16 mouse cellular contexts compared by ENCODE assay signal in genomic region chr6:61311324-61312091, GRCm38 (mm10).
A peak's percentile ranks its signal among the peaks of the same experiment; 100 is the strongest.
DNase-seq lines count a peak whose midpoint lies in the region; ATAC-seq and TF ChIP-seq lines count a peak whose summit lies in the region.
"Had no signal": no experiment of that assay in that cellular context is flagged by ENCODE, and none has a peak within 500 bp of the region (broad histone marks: within the 10 kb centered on the region; RNA-seq: fewer than 3 reads in every experiment).

No protein-coding gene starts in this region.

- H3K36me3 ChIP-seq in hindbrain, postnatal 0 days (ENCODE audit: insufficient read depth, low read length), result peaks cover 10% of the 10 kb centered on the region; the same call in 1 of the 2 replicates
- H3K36me3 ChIP-seq in hindbrain, embryonic 11.5 days (ENCODE audit: control insufficient read depth, insufficient read depth, low read length), result no peaks in the 10 kb centered on the region
- H3K36me3 ChIP-seq in midbrain, postnatal 0 days (ENCODE audit: insufficient read depth, low read length), result no peaks in the 10 kb centered on the region
- peaks cover 10% of the 10 kb centered on the region for H3K36me3 ChIP-seq in midbrain, embryonic 13.5 days
- no peaks in the 10 kb centered on the region for H3K36me3 ChIP-seq in stomach, postnatal 0 days (ENCODE audit: control insufficient read depth, insufficient read depth, low read length)

- H3K4me2 ChIP-seq in hindbrain, postnatal 0 days (ENCODE audit: low read depth, low read length), result no peak overlapping the region
- H3K4me2 ChIP-seq in hindbrain, embryonic 11.5 days (replicated peaks; ENCODE audit: low read depth, low read length), result no peak overlapping the region
- no peak overlapping the region for H3K4me2 ChIP-seq in midbrain, postnatal 0 days (ENCODE audit: low read depth, low read length, poor library complexity, severe bottlenecking)
- no peak overlapping the region for H3K4me2 ChIP-seq in midbrain, embryonic 13.5 days (replicated peaks)
- H3K4me2 ChIP-seq in stomach, postnatal 0 days (replicated peaks; ENCODE audit: low read depth), result no peak overlapping the region
- H3K4me2 ChIP-seq: heart, embryonic 11.5 days; hindbrain, embryonic 12.5 days; limb, embryonic 12.5 days; midbrain, embryonic 12.5 days had no signal

- no peak for ATAC-seq in hindbrain, postnatal 0 days
- ATAC-seq in hindbrain, embryonic 11.5 days (ENCODE audit: low FRiP score), result no peak
- no peak for ATAC-seq in midbrain, postnatal 0 days (ENCODE audit: low FRiP score)
- ATAC-seq in midbrain, embryonic 13.5 days, result no peak
- no peak for ATAC-seq in stomach, postnatal 0 days (ENCODE audit: low FRiP score, low TSS enrichment)

- H3K27ac ChIP-seq in hindbrain, postnatal 0 days, result no peak overlapping the region
- H3K27ac ChIP-seq in hindbrain, embryonic 11.5 days (ENCODE audit: low read depth, low read length), result no peak overlapping the region
- H3K27ac ChIP-seq in midbrain, postnatal 0 days (ENCODE audit: low read depth, low read length), result no peak overlapping the region
- H3K27ac ChIP-seq in midbrain, embryonic 13.5 days, result no peak overlapping the region
- H3K27ac ChIP-seq in stomach, postnatal 0 days (replicated peaks), result no peak overlapping the region
- H3K27ac ChIP-seq: hindbrain, embryonic 12.5 days; limb, embryonic 12.5 days; midbrain, embryonic 12.5 days had no signal

- peak; percentile 35 for TF ChIP-seq CTCF in hindbrain, postnatal 0 days (IDR thresholded peaks at IDR 0.05; ENCODE audit: low read depth)
- TF ChIP-seq CTCF in midbrain, postnatal 0 days (IDR thresholded peaks at IDR 0.05), result peak; percentile 38
- peak; percentile 24; the same call in 1 of the 2 replicates for TF ChIP-seq CTCF in brain, embryonic 14.5 days (IDR thresholded peaks at IDR 0.05; ENCODE audit: borderline replicate concordance, extremely low read depth, insufficient read depth, insufficient read length)
- TF ChIP-seq CTCF in stomach, postnatal 0 days (IDR thresholded peaks at IDR 0.05; ENCODE audit: low read depth), result peak; percentile 39

- no peaks in the 10 kb centered on the region for H3K27me3 ChIP-seq in hindbrain, postnatal 0 days (ENCODE audit: insufficient read depth, low read length)
- H3K27me3 ChIP-seq in hindbrain, embryonic 11.5 days (ENCODE audit: control insufficient read depth, insufficient read depth, low read length), result no peaks in the 10 kb centered on the region
- no peaks in the 10 kb centered on the region for H3K27me3 ChIP-seq in midbrain, postnatal 0 days (ENCODE audit: insufficient read depth, low read length)
- no peaks in the 10 kb centered on the region for H3K27me3 ChIP-seq in midbrain, embryonic 13.5 days
- H3K27me3 ChIP-seq in stomach, postnatal 0 days (ENCODE audit: control insufficient read depth, insufficient read depth, low read length), result no peaks in the 10 kb centered on the region
- H3K27me3 ChIP-seq: hindbrain, embryonic 12.5 days; limb, embryonic 12.5 days; midbrain, embryonic 12.5 days had no signal

- no peak for DNase-seq in hindbrain, postnatal 0 days (ENCODE audit: low spot score)
- DNase-seq in hindbrain, embryonic 11.5 days (ENCODE audit: low spot score), result no peak
- no peak for DNase-seq in midbrain, postnatal 0 days (ENCODE audit: low spot score)
- no peak for DNase-seq in brain, embryonic 14.5 days (ENCODE audit: low read depth)
- DNase-seq in stomach, postnatal 0 days (ENCODE audit: low spot score), result no peak
- DNase-seq in cerebellum, adult 8-10 months, result no peak
- DNase-seq in ovary, postnatal 10 days (ENCODE audit: low spot score), result no peak
- DNase-seq: cerebellum, adult 18-20 months; layer of hippocampus, postnatal 36 days; spleen, adult 18-20 months; thymus, adult 2 months had no signal

- TF ChIP-seq EP300 in stomach, postnatal 0 days (optimal IDR thresholded peaks at IDR 0.05), result no peak

- H3K4me3 ChIP-seq in hindbrain, postnatal 0 days (ENCODE audit: low read length), result no peak overlapping the region
- no peak overlapping the region for H3K4me3 ChIP-seq in hindbrain, embryonic 11.5 days (ENCODE audit: low read depth, low read length)
- no peak overlapping the region for H3K4me3 ChIP-seq in midbrain, postnatal 0 days (ENCODE audit: low read depth, low read length)
- H3K4me3 ChIP-seq in midbrain, embryonic 13.5 days (replicated peaks), result no peak overlapping the region
- H3K4me3 ChIP-seq in stomach, postnatal 0 days (ENCODE audit: low read depth, low read length), result no peak overlapping the region
- H3K4me3 ChIP-seq: hindbrain, embryonic 12.5 days; limb, embryonic 12.5 days; midbrain, embryonic 12.5 days had no signal

- no peak overlapping the region for H3K9ac ChIP-seq in hindbrain, postnatal 0 days (replicated peaks; ENCODE audit: low read length)
- no peak overlapping the region for H3K9ac ChIP-seq in hindbrain, embryonic 11.5 days (ENCODE audit: low read depth, low read length)
- no peak overlapping the region for H3K9ac ChIP-seq in midbrain, postnatal 0 days (replicated peaks; ENCODE audit: low read length, poor library complexity, severe bottlenecking)
- H3K9ac ChIP-seq in midbrain, embryonic 13.5 days (replicated peaks), result no peak overlapping the region
- no peak overlapping the region for H3K9ac ChIP-seq in stomach, postnatal 0 days (ENCODE audit: low read length)
- H3K9ac ChIP-seq: hindbrain, embryonic 12.5 days; limb, embryonic 12.5 days; midbrain, embryonic 12.5 days had no signal

- WGBS in hindbrain, postnatal 0 days, result 86% methylated on average over 18 of the region's 18 CpGs
- WGBS in hindbrain, embryonic 11.5 days, result 83% methylated on average over 18 of the region's 18 CpGs
- 90% methylated on average over 18 of the region's 18 CpGs for WGBS in midbrain, postnatal 0 days
- WGBS in midbrain, embryonic 13.5 days, result 87% methylated on average over 18 of the region's 18 CpGs
- 86% methylated on average over 18 of the region's 18 CpGs for WGBS in stomach, postnatal 0 days

- H3K9me3 ChIP-seq in hindbrain, postnatal 0 days (ENCODE audit: low read length), result no peaks in the 10 kb centered on the region
- no peaks in the 10 kb centered on the region for H3K9me3 ChIP-seq in hindbrain, embryonic 11.5 days (ENCODE audit: control insufficient read depth, low read length)
- no peaks in the 10 kb centered on the region for H3K9me3 ChIP-seq in midbrain, postnatal 0 days (ENCODE audit: low read length)
- no peaks in the 10 kb centered on the region for H3K9me3 ChIP-seq in midbrain, embryonic 13.5 days
- H3K9me3 ChIP-seq in stomach, postnatal 0 days (ENCODE audit: control insufficient read depth, low read length), result no peaks in the 10 kb centered on the region
- H3K9me3 ChIP-seq: midbrain, embryonic 12.5 days had no signal

- TF ChIP-seq POLR2A in brain, embryonic 14.5 days (IDR thresholded peaks at IDR 0.05; ENCODE audit: borderline replicate concordance, extremely low read depth, insufficient read depth, insufficient read length, poor library complexity, severe bottlenecking), result no peak

- no peaks in the 10 kb centered on the region for H3K4me1 ChIP-seq in hindbrain, postnatal 0 days (ENCODE audit: insufficient read depth, low read length)
- H3K4me1 ChIP-seq in hindbrain, embryonic 11.5 days (replicated peaks; ENCODE audit: control insufficient read depth, insufficient read depth, low read length), result no peaks in the 10 kb centered on the region
- no peaks in the 10 kb centered on the region for H3K4me1 ChIP-seq in midbrain, postnatal 0 days (ENCODE audit: insufficient read depth, low read length)
- H3K4me1 ChIP-seq in midbrain, embryonic 13.5 days (replicated peaks), result no peaks in the 10 kb centered on the region
- H3K4me1 ChIP-seq in stomach, postnatal 0 days (replicated peaks; ENCODE audit: control insufficient read depth, insufficient read depth), result no peaks in the 10 kb centered on the region
- H3K4me1 ChIP-seq: hindbrain, embryonic 12.5 days; limb, embryonic 12.5 days; midbrain, embryonic 12.5 days had no signal
